Mouse (Mus musculus) ES-E14 (cell line): ENCODE results near the gene Rbbp5.

Experiments used
- HCFC1 ChIP-seq: IDR thresholded peaks from 2 replicates; pipeline ENCODE4 v1.6.1; 2012; ENCODE audit warnings: low read length, inconsistent platforms, borderline replicate concordance; ENCODE audit not compliant: insufficient read depth
- ZC3H11A ChIP-seq: IDR thresholded peaks from 2 replicates; pipeline ENCODE4 v1.6.1; 2012; ENCODE audit warnings: low read depth, mild to moderate bottlenecking, inconsistent platforms, low read length, borderline replicate concordance
- ZNF384 ChIP-seq: IDR thresholded peaks from 2 replicates; pipeline ENCODE4 v1.6.1; 2012; ENCODE audit warnings: low read depth, low read length, inconsistent platforms

- TF ChIP-seq ZC3H11A (no peak), HCFC1 (no peak), ZNF384 (no peak)
Observed at GRCm38 (mm10) chr1:132536416-132536815, 59.3 kb downstream of the Rbbp5 start.
